Mouse (Mus musculus) embryonic facial prominence, embryonic 11.5 days (tissue): ENCODE results near the gene Mapk8. TPM values are rescaled to one million over a fixed set of nuclear protein-coding genes. Genes with fewer than 3 reads are reported as not detected.
A peak's percentile ranks its signal among the peaks of the same experiment; 100 is the strongest.

Source experiments
- ATAC-seq: fragments of 200-750 bp; cut with Nextera tagmentation; replicated peaks from 2 replicates; pipeline ENCODE4 v1.8.0; 2017; ENCODE audit warnings: low read depth; ENCODE audit not compliant: insufficient number of reproducible peaks, low FRiP score, low TSS enrichment
- DNase-seq: peaks from one replicate; pipeline ENCODE4 v3.0.0-alpha.2; 2015; ENCODE audit warnings: low spot score
- H3K27ac ChIP-seq: fragments of 300-500 bp; sonication (generic); replicated peaks from 2 replicates; pipeline ENCODE4 v1.5.1; 2014; ENCODE audit warnings: mild to moderate bottlenecking, low read depth, low read length, control low read depth
- H3K27me3 ChIP-seq: fragments of 300-500 bp; sonication (generic); 2 replicates; pipeline ENCODE4 v1.6.1; 2014; ENCODE audit warnings: mild to moderate bottlenecking, low read length, moderate library complexity, mixed read lengths; ENCODE audit not compliant: control insufficient read depth, insufficient read depth
- H3K36me3 ChIP-seq: fragments of 300-500 bp; sonication (generic); replicated peaks from 2 replicates; pipeline ENCODE4 v1.6.1; 2014; ENCODE audit warnings: low read depth, mild to moderate bottlenecking, low read length, moderate library complexity, mixed read lengths; ENCODE audit not compliant: control insufficient read depth, insufficient read depth
- H3K4me1 ChIP-seq: fragments of 300-500 bp; sonication (generic); 2 replicates; pipeline ENCODE4 v1.6.1; 2014; ENCODE audit warnings: low read length, mixed read lengths; ENCODE audit not compliant: control insufficient read depth, insufficient read depth
- H3K4me2 ChIP-seq: fragments of 300-500 bp; sonication (generic); 2 replicates; pipeline ENCODE4 v1.6.1; 2014; ENCODE audit warnings: low read depth, mild to moderate bottlenecking, control low read depth, low read length, moderate library complexity
- H3K4me3 ChIP-seq: fragments of 300-500 bp; sonication (generic); 2 replicates; pipeline ENCODE4 v1.5.1; 2014; ENCODE audit warnings: low read depth, low read length, control low read depth
- H3K9ac ChIP-seq: fragments of 300-500 bp; sonication (generic); replicated peaks from 2 replicates; pipeline ENCODE4 v1.6.1; 2014; ENCODE audit warnings: mild to moderate bottlenecking, control low read depth, low read length
- H3K9me3 ChIP-seq: fragments of 300-500 bp; sonication (generic); replicated peaks from 2 replicates; pipeline ENCODE4 v1.6.1; 2016; ENCODE audit warnings: mild to moderate bottlenecking, low read length, inconsistent platforms, mixed read lengths; ENCODE audit not compliant: control insufficient read depth
- WGBS: fragments of 180-500 bp; shearing (Covaris S2); extraction: QIAGEN DNeasy Blood & Tissue Kit; methylation state at CpG from one replicate; pipeline ENCODE4 v1.1.7; 2014; 5-methylcytosine and 5-hydroxymethylcytosine counted together
- polyA plus RNA-seq: library from polyadenylated mRNA; unstranded; fragments of >200 nt; fragmentation: Nextera tagmentation; extraction: Ambion mirVana; gene quantifications from 2 replicates; pipeline ENCODE4 v1.2.1, GENCODE M21; 2014

Gene Mapk8
- polyA plus RNA-seq: 22.0 and 22.4 TPM in 2 replicates

GRCm38 (mm10) chr14:33447027-33447569 lies at the start of gene Mapk8:
TSS of gene Mapk8 (minus strand) at chr14:33447158.
- ATAC-seq (peak; percentile 97), DNase-seq (peak; percentile 97)
- peak within 1 kb of the TSS; percentile 53 for H3K4me2 ChIP-seq
- H3K27ac ChIP-seq: peak within 1 kb of the TSS; percentile 95
- no peaks in the 10 kb centered on the region for H3K36me3 ChIP-seq
- peak within 1 kb of the TSS; percentile 90 for H3K4me3 ChIP-seq
- no peaks in the 10 kb centered on the region for H3K27me3 ChIP-seq
- H3K9me3 ChIP-seq: no peaks in the 10 kb centered on the region
- H3K4me1 ChIP-seq: no peaks in the 10 kb centered on the region
- H3K9ac ChIP-seq: peak within 1 kb of the TSS; percentile 92
- WGBS: under 1% methylated on average over 65 of the region's 70 CpGs

- WGBS: 61% methylated on average over 4 of the region's 4 CpGs
- Histone ChIP-seq H3K36me3 (no peaks in the 10 kb centered on the region), H3K4me2 (no peak overlapping the region), H3K27ac (no peak overlapping the region), H3K27me3 (no peaks in the 10 kb centered on the region), H3K4me1 (no peaks in the 10 kb centered on the region), H3K9ac (no peak overlapping the region), H3K4me3 (no peak overlapping the region), H3K9me3 (no peaks in the 10 kb centered on the region)
- no peak for DNase-seq
- ATAC-seq: no peak
These were observed 48.3 kb upstream of the Mapk8 start for GRCm38 (mm10) chr14:33495226-33495625.

GRCm38 (mm10) chr14:33487805-33488550 lies 41.0 kb upstream of the Mapk8 start:
- Histone ChIP-seq H3K9me3 (no peaks in the 10 kb centered on the region), H3K9ac (no peak overlapping the region), H3K27ac (no peak overlapping the region), H3K36me3 (no peaks in the 10 kb centered on the region), H3K4me1 (no peaks in the 10 kb centered on the region), H3K4me3 (no peak overlapping the region), H3K4me2 (no peak overlapping the region), H3K27me3 (no peaks in the 10 kb centered on the region)
- 69% methylated on average over 15 of the region's 15 CpGs for WGBS
- DNase-seq (no peak), ATAC-seq (no peak)

- H3K4me2 ChIP-seq: no peak overlapping the region
- H3K27ac ChIP-seq: no peak overlapping the region
- no peaks in the 10 kb centered on the region for H3K9me3 ChIP-seq
- ATAC-seq (no peak), DNase-seq (peak; percentile 62)
- no peaks in the 10 kb centered on the region for H3K27me3 ChIP-seq
- H3K4me3 ChIP-seq: no peak overlapping the region
- H3K9ac ChIP-seq: no peak overlapping the region
- no peaks in the 10 kb centered on the region for H3K36me3 ChIP-seq
- 23% methylated on average over 3 of the region's 3 CpGs for WGBS
- H3K4me1 ChIP-seq: no peaks in the 10 kb centered on the region
These were observed 35.0 kb upstream of the Mapk8 start for GRCm38 (mm10) chr14:33481991-33482390.

- Histone ChIP-seq H3K4me3 (no peak overlapping the region), H3K4me1 (no peaks in the 10 kb centered on the region), H3K27me3 (no peaks in the 10 kb centered on the region), H3K36me3 (no peaks in the 10 kb centered on the region), H3K9ac (no peak overlapping the region), H3K27ac (no peak overlapping the region), H3K9me3 (no peaks in the 10 kb centered on the region), H3K4me2 (no peak overlapping the region)
- 17% methylated on average over 3 of the region's 3 CpGs for WGBS
- DNase-seq (no peak), ATAC-seq (no peak)
These were observed 29.3 kb upstream of the Mapk8 start for GRCm38 (mm10) chr14:33476094-33476760.

GRCm38 (mm10) chr14:33474461-33474860 lies 27.5 kb upstream of the Mapk8 start:
- H3K9me3 ChIP-seq: no peaks in the 10 kb centered on the region
- H3K36me3 ChIP-seq: no peaks in the 10 kb centered on the region
- H3K27ac ChIP-seq: no peak overlapping the region
- H3K9ac ChIP-seq: no peak overlapping the region
- 70% methylated on average over 2 of the region's 2 CpGs for WGBS
- H3K4me2 ChIP-seq: no peak overlapping the region
- ATAC-seq (no peak), DNase-seq (no peak)
- H3K27me3 ChIP-seq: no peaks in the 10 kb centered on the region
- H3K4me1 ChIP-seq: no peaks in the 10 kb centered on the region
- no peak overlapping the region for H3K4me3 ChIP-seq

- Histone ChIP-seq H3K27me3 (no peaks in the 10 kb centered on the region), H3K36me3 (no peaks in the 10 kb centered on the region), H3K27ac (no peak within 1 kb of the TSS), H3K9ac (no peak within 1 kb of the TSS), H3K9me3 (no peaks in the 10 kb centered on the region), H3K4me1 (no peaks in the 10 kb centered on the region), H3K4me3 (no peak within 1 kb of the TSS), H3K4me2 (no peak within 1 kb of the TSS)
- WGBS: 32% methylated on average over 3 of the region's 3 CpGs
- no peak for ATAC-seq
- no peak for DNase-seq
These were observed 24.4 kb upstream of the Mapk8 start, which contains the start of gene Frmpd2 for GRCm38 (mm10) chr14:33471331-33471730. TSS of gene Frmpd2 (plus strand) at chr14:33471696.

- DNase-seq (peak; percentile 81), ATAC-seq (no peak)
- H3K4me3 ChIP-seq: no peak overlapping the region
These were observed 20.8 kb upstream of the Mapk8 start for GRCm38 (mm10) chr14:33467766-33468165.

More at GRCm38 (mm10) chr14:33467766-33468165, 20.8 kb upstream of the Mapk8 start:
- H3K36me3 ChIP-seq: no peaks in the 10 kb centered on the region
- H3K9ac ChIP-seq: no peak overlapping the region
- no peak overlapping the region for H3K27ac ChIP-seq
- no peaks in the 10 kb centered on the region for H3K9me3 ChIP-seq
- no peaks in the 10 kb centered on the region for H3K27me3 ChIP-seq
- 28% methylated on average over 6 of the region's 6 CpGs for WGBS
- H3K4me1 ChIP-seq: no peaks in the 10 kb centered on the region
- H3K4me2 ChIP-seq: no peak overlapping the region
